Mouse (Mus musculus) heart, embryonic 16.5 days (tissue): ENCODE measurements around the gene Elob. TPM values are rescaled to one million over a fixed set of nuclear protein-coding genes. Genes with fewer than 3 reads are reported as not detected.
A peak's percentile ranks its signal among the peaks of the same experiment; 100 is the strongest.

Experiments
- ATAC-seq: fragments of 200-750 bp; cut with Nextera tagmentation; replicated peaks from 2 replicates; pipeline ENCODE4 v1.8.0; 2017; ENCODE audit warnings: moderate number of reproducible peaks; ENCODE audit not compliant: insufficient read depth, low FRiP score; ENCODE audit errors: extremely low read depth
- H3K27ac ChIP-seq: fragments of 300-500 bp; sonication (generic); 2 replicates; pipeline ENCODE4 v1.5.1; 2014; ENCODE audit warnings: mild to moderate bottlenecking, low read length, control low read depth, moderate library complexity
- H3K27me3 ChIP-seq: fragments of 300-500 bp; sonication (generic); 2 replicates; pipeline ENCODE4 v1.6.1; 2014; ENCODE audit warnings: low read length, mixed read lengths; ENCODE audit not compliant: control insufficient read depth, insufficient read depth
- H3K36me3 ChIP-seq: fragments of 300-500 bp; sonication (generic); 2 replicates; pipeline ENCODE4 v1.6.1; 2014; ENCODE audit not compliant: control insufficient read depth, insufficient read depth
- H3K4me1 ChIP-seq: fragments of 300-500 bp; sonication (generic); 2 replicates; pipeline ENCODE4 v1.6.1; 2014; ENCODE audit warnings: low read length, mixed read lengths; ENCODE audit not compliant: control insufficient read depth, insufficient read depth
- H3K4me2 ChIP-seq: fragments of 300-500 bp; sonication (generic); 2 replicates; pipeline ENCODE4 v1.6.1; 2014; ENCODE audit warnings: low read depth, mild to moderate bottlenecking, control low read depth, low read length
- H3K4me3 ChIP-seq: fragments of 300-500 bp; sonication (generic); 2 replicates; pipeline ENCODE4 v1.5.1; 2014; ENCODE audit warnings: mild to moderate bottlenecking, control low read depth, low read length
- H3K9ac ChIP-seq: fragments of 300-500 bp; sonication (generic); 2 replicates; pipeline ENCODE4 v1.6.1; 2014; ENCODE audit warnings: low read length, control low read depth
- H3K9me3 ChIP-seq: fragments of 300-500 bp; sonication (generic); replicated peaks from 2 replicates; pipeline ENCODE4 v1.6.1; 2016; ENCODE audit warnings: low read length; ENCODE audit not compliant: control insufficient read depth
- WGBS: fragments of 180-500 bp; shearing (Covaris S2); extraction: QIAGEN DNeasy Blood & Tissue Kit; methylation state at CpG from one replicate; pipeline ENCODE4 v1.1.7; 2014; 5-methylcytosine and 5-hydroxymethylcytosine counted together
- polyA plus RNA-seq: library from polyadenylated mRNA; unstranded; fragments of >200 nt; fragmentation: Nextera tagmentation; extraction: Ambion mirVana; gene quantifications from 2 replicates; pipeline ENCODE4 v1.2.1, GENCODE M21; 2015

Gene Elob
- polyA plus RNA-seq, 1 experiment from 2014 or later: 812 TPM

GRCm38 (mm10) chr17:23854229-23854765 lies 25.4 kb upstream of the Elob start:
- H3K27ac ChIP-seq: no peak overlapping the region
- peaks cover 6% of the 10 kb centered on the region; the same call in 1 of the 2 replicates for H3K4me1 ChIP-seq
- H3K4me2 ChIP-seq: no peak overlapping the region
- H3K4me3 ChIP-seq: no peak overlapping the region
- H3K27me3 ChIP-seq: no peaks in the 10 kb centered on the region
- no peaks in the 10 kb centered on the region for H3K36me3 ChIP-seq
- no peak overlapping the region for H3K9ac ChIP-seq
- ATAC-seq: peak; percentile 45; the same call in 1 of the 2 replicates
- no peaks in the 10 kb centered on the region for H3K9me3 ChIP-seq
- WGBS: 56% methylated on average over 10 of the region's 10 CpGs

GRCm38 (mm10) chr17:23853292-23853691 lies 24.4 kb upstream of the Elob start:
- no peak overlapping the region for H3K4me2 ChIP-seq
- no peak overlapping the region for H3K27ac ChIP-seq
- H3K9ac ChIP-seq: no peak overlapping the region
- H3K9me3 ChIP-seq: no peaks in the 10 kb centered on the region
- H3K4me1 ChIP-seq: peaks cover 6% of the 10 kb centered on the region; the same call in 1 of the 2 replicates
- no peak for ATAC-seq
- H3K36me3 ChIP-seq: no peaks in the 10 kb centered on the region
- no peak overlapping the region for H3K4me3 ChIP-seq
- no peaks in the 10 kb centered on the region for H3K27me3 ChIP-seq
- WGBS: 34% methylated on average over 5 of the region's 5 CpGs

GRCm38 (mm10) chr17:23850853-23851749 lies 22.2 kb upstream of the Elob start:
- WGBS: 43% methylated on average over 17 of the region's 19 CpGs
- no peaks in the 10 kb centered on the region for H3K36me3 ChIP-seq
- no peak overlapping the region for H3K4me3 ChIP-seq
- peaks cover 6% of the 10 kb centered on the region; the same call in 1 of the 2 replicates for H3K4me1 ChIP-seq
- no peaks in the 10 kb centered on the region for H3K9me3 ChIP-seq
- no peaks in the 10 kb centered on the region for H3K27me3 ChIP-seq
- no peak overlapping the region for H3K9ac ChIP-seq
- ATAC-seq: no peak
- H3K27ac ChIP-seq: no peak overlapping the region
- no peak overlapping the region for H3K4me2 ChIP-seq

GRCm38 (mm10) chr17:23850028-23850427 lies 21.1 kb upstream of the Elob start:
- Histone ChIP-seq H3K9me3 (no peaks in the 10 kb centered on the region), H3K4me3 (no peak overlapping the region), H3K4me1 (peaks cover 6% of the 10 kb centered on the region; the same call in 1 of the 2 replicates), H3K36me3 (no peaks in the 10 kb centered on the region), H3K9ac (no peak overlapping the region), H3K27ac (no peak overlapping the region), H3K27me3 (no peaks in the 10 kb centered on the region), H3K4me2 (no peak overlapping the region)
- WGBS: 65% methylated on average over 2 of the region's 2 CpGs
- ATAC-seq: no peak

- peak within 1 kb of the TSS; percentile 39 for H3K4me2 ChIP-seq
- ATAC-seq: no peak
- no peaks in the 10 kb centered on the region for H3K9me3 ChIP-seq
- H3K4me3 ChIP-seq: peak within 1 kb of the TSS; percentile 5; the same call in 1 of the 2 replicates
- WGBS: 12% methylated on average over 19 of the region's 19 CpGs
- no peaks in the 10 kb centered on the region; the same call in 1 of the 2 replicates for H3K27me3 ChIP-seq
- no peak within 1 kb of the TSS for H3K27ac ChIP-seq
- H3K4me1 ChIP-seq: no peaks in the 10 kb centered on the region
- no peaks in the 10 kb centered on the region for H3K36me3 ChIP-seq
- no peak within 1 kb of the TSS for H3K9ac ChIP-seq
Observed at GRCm38 (mm10) chr17:23843812-23844273, 14.9 kb upstream of the Elob start, which contains the start of the genes Prss32 and Prss41. Prss32 (plus strand) TSS chr17:23843855. Prss41 (minus strand) TSS chr17:23844172.

GRCm38 (mm10) chr17:23843141-23843811 lies 14.3 kb upstream of the Elob start:
- Histone ChIP-seq H3K4me3 (no peak overlapping the region), H3K9ac (no peak overlapping the region), H3K27me3 (no peaks in the 10 kb centered on the region; the same call in 1 of the 2 replicates), H3K4me1 (no peaks in the 10 kb centered on the region), H3K9me3 (no peaks in the 10 kb centered on the region), H3K4me2 (no peak overlapping the region), H3K36me3 (no peaks in the 10 kb centered on the region), H3K27ac (no peak overlapping the region)
- ATAC-seq: no peak
- 41% methylated on average over 23 of the region's 23 CpGs for WGBS

GRCm38 (mm10) chr17:23841145-23841544 lies 12.2 kb upstream of the Elob start:
- Histone ChIP-seq H3K27me3 (no peaks in the 10 kb centered on the region; the same call in 1 of the 2 replicates), H3K9ac (no peak overlapping the region), H3K4me1 (no peaks in the 10 kb centered on the region), H3K9me3 (no peaks in the 10 kb centered on the region), H3K27ac (no peak overlapping the region), H3K4me3 (no peak overlapping the region), H3K36me3 (no peaks in the 10 kb centered on the region), H3K4me2 (no peak overlapping the region)
- ATAC-seq: no peak
- 31% methylated on average over 4 of the region's 4 CpGs for WGBS

GRCm38 (mm10) chr17:23836006-23836575 lies 7.2 kb upstream of the Elob start, which contains the start of gene Prss33:
Prss33 (minus strand) TSS chr17:23836056.
- Histone ChIP-seq H3K4me1 (no peaks in the 10 kb centered on the region), H3K27ac (no peak within 1 kb of the TSS), H3K27me3 (peaks cover 25% of the 10 kb centered on the region), H3K36me3 (no peaks in the 10 kb centered on the region), H3K9ac (no peak within 1 kb of the TSS), H3K9me3 (no peaks in the 10 kb centered on the region), H3K4me3 (no peak within 1 kb of the TSS), H3K4me2 (no peak within 1 kb of the TSS)
- 75% methylated on average over 8 of the region's 8 CpGs for WGBS
- no peak for ATAC-seq
